Mouse (Mus musculus): ENCODE measurements at regions not wholly inside any gene's neighbourhood (a gene's known extent, or its start where the extent isn't known, plus 50 kb on each side); places are given as distances from the start of the nearest gene placed in this dataset.

DNA sequence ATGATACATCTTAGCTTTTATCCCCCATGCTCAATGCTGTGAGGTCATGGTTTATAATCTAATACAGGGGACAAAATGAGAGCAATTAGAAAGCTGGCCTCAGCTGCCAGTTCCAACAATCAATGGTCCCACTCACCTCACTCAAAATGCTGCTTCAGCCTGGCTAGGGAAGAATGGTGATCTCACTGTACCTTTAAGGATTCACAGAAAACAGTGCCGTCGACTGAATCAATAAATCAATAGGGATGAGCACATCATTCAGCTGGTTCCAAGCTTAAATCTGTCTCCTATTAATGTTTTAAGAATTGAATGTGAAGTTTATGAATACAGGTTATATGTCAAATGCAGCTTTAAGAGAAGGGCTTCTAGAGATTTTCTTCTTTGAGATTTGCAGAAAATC is 61.9 kb upstream of the Ncam2 start:
- no peak for DNase-seq (ENCODE audit: low spot score in 2 of 2)

DNA sequence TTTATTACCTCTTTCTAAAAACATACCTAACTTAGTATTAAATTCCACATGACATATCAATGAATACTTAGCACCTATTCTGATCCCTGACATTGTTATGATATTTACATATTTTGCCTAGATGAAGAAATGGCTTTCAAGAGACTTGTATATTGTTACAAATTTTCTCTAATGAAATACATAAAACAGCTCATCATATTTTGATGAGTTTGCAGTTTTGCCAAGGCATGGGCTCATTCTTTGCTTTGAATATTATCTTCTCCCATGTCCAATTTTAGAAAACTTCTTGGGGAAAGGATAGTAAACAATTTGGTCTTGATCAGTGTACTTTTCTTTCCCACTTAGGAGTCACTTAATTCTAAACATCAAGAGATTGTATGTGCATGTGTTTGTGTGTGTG is 54.5 kb upstream of the Ncam2 start:
- no peak for DNase-seq (ENCODE audit: low spot score in 2 of 2)

DNA sequence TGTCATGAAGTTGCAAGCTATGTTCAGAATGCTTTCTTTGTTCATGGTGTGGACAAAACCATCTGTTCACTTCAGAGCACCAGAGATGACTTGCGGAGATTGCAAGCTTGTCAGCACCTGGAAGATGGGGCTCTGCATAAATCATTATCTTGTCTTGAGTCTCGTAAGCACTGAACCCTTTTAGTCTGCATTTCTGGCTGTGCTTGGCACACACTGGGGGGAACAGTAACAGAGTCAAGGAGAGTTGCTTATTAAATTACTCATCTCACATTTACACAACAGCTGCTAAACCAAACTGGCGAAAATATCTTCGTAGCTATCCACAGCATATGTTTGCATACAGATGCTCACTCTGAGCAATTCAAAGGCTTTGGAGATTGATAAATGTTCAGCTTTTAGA is 51.0 kb upstream of the Ncam2 start:
- peak in 1 of 2 experiments; percentile 10 for DNase-seq (ENCODE audit: low spot score in 2 of 2)

Data from left cerebral cortex, adult 18-20 months (tissue).